Mouse (Mus musculus) c-Kit-positive CD71-negative TER-119-negative erythroid progenitor cells, embryonic 14.5 days (primary cell): ENCODE data around the gene Zfp944.
"Not testable (repeated sequence)": the region's sequence is repeated elsewhere in the genome, so short reads cannot be mapped to it uniquely, and the experiment has no call there.

Experiments used
- DNase-seq: peaks from one replicate; pipeline ENCODE4 v3.0.0-alpha.2; 2013; ENCODE audit warnings: low read depth

Zfp944 gene

GRCm38 (mm10) chr17:22361101-22361781, at the start of gene Zfp944, which contains the start of gene Zfp758:
Gene Zfp944 (minus strand): TSS chr17:22361400.
Gene Zfp758 (plus strand): TSS chr17:22361453.
- DNase-seq = not testable (repeated sequence)

- DNase-seq = no peak
Measured at GRCm38 (mm10) chr17:22410756-22411155, 49.6 kb upstream of the Zfp944 start.

- no peak for DNase-seq
Measured at GRCm38 (mm10) chr17:22363895-22364294, 2.7 kb upstream of the Zfp944 start.

- no peak for DNase-seq
Measured at GRCm38 (mm10) chr17:22360572-22360971, 628 bp downstream of the Zfp944 start.

- DNase-seq = peak; percentile 40
Measured at GRCm38 (mm10) chr17:22352794-22353193, 8.4 kb downstream of the Zfp944 start.

- not testable (repeated sequence) for DNase-seq
Measured at GRCm38 (mm10) chr17:22315247-22315646, 46.0 kb downstream of the Zfp944 start.

GRCm38 (mm10) chr17:22314730-22315226, 46.4 kb downstream of the Zfp944 start, which contains the start of gene CT030661.1:
Gene CT030661.1 (minus strand): TSS chr17:22314837.
- DNase-seq = peak; percentile 89

- DNase-seq = not testable (repeated sequence)
Measured at GRCm38 (mm10) chr17:22314219-22314618, 47.0 kb downstream of the Zfp944 start.
